Mouse (Mus musculus): ENCODE data around the gene Nufip2. TPM values are rescaled to one million over a fixed set of nuclear protein-coding genes. Genes with fewer than 3 reads are reported as not detected.

Nufip2 gene
- total RNA-seq, 2 experiments from 2014 or later, result 68.5 to 73.5 TPM

DNA sequence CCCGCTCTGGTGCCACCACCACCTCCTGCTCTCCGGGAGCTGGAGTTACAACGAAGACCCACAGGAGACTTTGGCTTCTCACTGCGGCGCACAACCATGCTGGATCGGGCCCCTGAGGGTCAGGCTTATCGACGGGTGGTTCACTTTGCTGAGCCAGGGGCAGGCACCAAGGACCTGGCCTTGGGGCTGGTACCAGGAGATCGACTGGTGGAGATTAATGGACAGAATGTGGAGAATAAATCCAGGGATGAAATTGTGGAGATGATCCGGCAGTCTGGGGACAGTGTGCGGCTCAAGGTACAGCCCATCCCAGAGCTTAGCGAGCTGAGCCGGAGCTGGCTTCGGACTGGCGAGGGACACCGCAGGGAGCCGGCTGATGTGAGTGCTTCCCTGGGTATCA, 92.0 kb downstream of the Nufip2 start:
- no peak for TF ChIP-seq CTCF (IDR thresholded peaks at IDR 0.05)
- no peak overlapping the region for H3K27ac ChIP-seq
- intact Hi-C loops (cut with DNase I), result no loop called here
- H3K4me3 ChIP-seq, result no peak overlapping the region
- no peak for DNase-seq (ENCODE audit: extremely low spot score in 1 of 2, low spot score in 2 of 2)

DNA sequence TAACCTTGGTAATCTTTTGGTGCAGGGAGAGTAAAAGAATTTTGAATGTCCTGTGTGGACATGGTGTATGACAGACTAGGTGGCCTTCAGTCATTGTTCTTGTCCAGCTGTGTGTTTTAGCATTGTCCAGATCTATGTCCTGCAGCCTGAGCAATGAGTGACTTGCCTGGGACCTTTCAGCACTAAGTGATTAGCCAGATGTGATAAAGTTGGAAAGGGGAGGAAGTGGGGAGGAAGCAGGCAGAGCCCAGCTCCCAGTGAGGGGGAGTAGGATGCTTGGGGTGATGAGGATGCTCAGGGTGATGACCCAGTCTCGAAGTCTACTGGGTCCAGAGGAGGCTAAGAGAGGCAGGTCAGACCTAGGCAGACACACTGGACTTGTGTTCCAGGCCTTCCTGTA, 93.3 kb downstream of the Nufip2 start:
- Histone ChIP-seq H3K4me3 (no peak overlapping the region), H3K27ac (no peak overlapping the region)
- no peak for DNase-seq (ENCODE audit: extremely low spot score in 1 of 2, low spot score in 2 of 2)
- no peak for TF ChIP-seq CTCF (IDR thresholded peaks at IDR 0.05)
- intact Hi-C loops (cut with DNase I), result no loop called here

- Histone ChIP-seq H3K27ac (no peak overlapping the region), H3K4me3 (no peak overlapping the region)
- intact Hi-C loops (cut with DNase I), result no loop called here
- no peak for TF ChIP-seq CTCF (IDR thresholded peaks at IDR 0.05)
- no peak for DNase-seq (ENCODE audit: extremely low spot score in 1 of 2, low spot score in 2 of 2)
These were observed 95.1 kb downstream of the Nufip2 start for GRCm38 (mm10) chr11:77781088-77781487.

GRCm38 (mm10) chr11:77782104-77782815, 96.3 kb downstream of the Nufip2 start:
- TF ChIP-seq CTCF (IDR thresholded peaks at IDR 0.05), result no peak
- intact Hi-C loops (cut with DNase I), result no loop called here
- Histone ChIP-seq H3K27ac (no peak overlapping the region), H3K4me3 (no peak overlapping the region)
- DNase-seq (ENCODE audit: extremely low spot score in 1 of 2, low spot score in 2 of 2), result no peak

GRCm38 (mm10) chr11:77783211-77783746, 97.3 kb downstream of the Nufip2 start:
- TF ChIP-seq CTCF (IDR thresholded peaks at IDR 0.05), result no peak
- Histone ChIP-seq H3K4me3 (no peak overlapping the region), H3K27ac (peak overlapping the region; percentile 86)
- intact Hi-C loops (cut with DNase I), result no loop called here
- DNase-seq (ENCODE audit: extremely low spot score in 1 of 2, low spot score in 2 of 2), result no peak

DNA sequence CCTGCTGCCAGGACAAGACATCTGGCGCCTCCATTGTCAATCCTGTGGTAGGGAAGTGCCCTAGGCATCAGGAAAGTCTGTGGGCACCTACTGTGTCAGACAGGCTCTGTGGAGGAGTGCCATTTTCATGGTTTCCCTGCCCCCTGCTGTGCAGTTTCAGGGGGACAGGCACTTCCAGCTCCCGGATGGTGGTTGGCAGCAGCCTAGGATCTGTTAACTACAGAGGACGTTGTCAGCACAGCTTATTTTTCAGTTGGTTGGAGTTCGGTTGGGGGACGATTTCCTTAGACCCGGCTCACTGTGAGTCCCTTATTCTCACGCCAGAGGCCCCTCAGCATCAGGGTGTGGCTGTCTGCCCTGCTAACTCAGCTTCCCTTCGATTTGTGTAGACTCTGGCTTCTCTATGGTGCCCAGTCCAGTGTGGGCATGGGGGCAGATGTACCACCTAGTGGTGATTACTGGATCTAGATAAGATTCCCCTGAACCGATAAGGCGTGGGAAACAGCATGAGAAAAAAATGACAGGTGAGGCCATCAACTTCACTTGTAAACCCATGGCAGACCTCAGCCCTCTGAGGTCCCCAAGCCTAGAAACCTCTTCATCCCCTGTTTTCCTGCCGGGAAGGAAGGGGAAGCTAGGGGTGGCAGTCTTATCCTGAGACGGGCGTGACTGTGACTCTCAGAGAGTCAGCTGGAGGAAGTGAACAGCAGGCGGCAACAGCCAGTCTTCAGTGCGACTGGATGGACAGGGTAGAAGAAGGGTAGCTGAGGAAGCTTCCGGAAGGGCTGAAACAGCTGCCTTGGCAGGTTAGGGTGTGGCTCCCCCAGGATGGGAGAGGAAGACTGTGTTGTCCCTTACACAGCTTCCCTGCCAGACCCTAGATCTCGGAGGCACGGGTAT, 98.0 kb downstream of the Nufip2 start:
- intact Hi-C loops (cut with DNase I), result no loop called here
- Histone ChIP-seq H3K4me3 (no peak overlapping the region), H3K27ac (peak overlapping the region; percentile 86)
- peak; percentile 40 for TF ChIP-seq CTCF (IDR thresholded peaks at IDR 0.05)
- DNase-seq (ENCODE audit: extremely low spot score in 1 of 2, low spot score in 2 of 2), result peak in 1 of 2 experiments; percentile 25

DNA sequence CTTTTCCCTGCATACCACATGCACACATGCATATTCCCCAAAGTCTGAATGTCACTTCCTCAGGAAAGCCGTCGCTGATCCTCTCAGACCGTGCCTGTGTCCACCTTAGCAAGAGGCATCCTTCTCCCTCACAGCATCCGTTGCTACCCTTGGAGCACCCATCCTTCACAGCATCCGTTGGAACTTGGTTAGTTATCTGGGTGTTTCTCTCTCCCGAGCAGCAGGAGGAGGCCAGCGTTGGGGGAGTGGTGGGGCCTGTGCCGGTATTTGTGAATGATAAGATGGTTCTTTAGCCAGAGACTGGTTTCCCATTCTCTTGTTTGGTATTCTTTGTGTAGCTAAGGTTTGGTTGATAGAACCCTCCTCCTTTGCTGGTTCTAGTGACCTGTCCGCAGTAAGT, 98.9 kb downstream of the Nufip2 start:
- Histone ChIP-seq H3K27ac (peak overlapping the region; percentile 86), H3K4me3 (no peak overlapping the region)
- TF ChIP-seq CTCF (IDR thresholded peaks at IDR 0.05), result no peak
- intact Hi-C loops (cut with DNase I), result no loop called here
- no peak for DNase-seq (ENCODE audit: extremely low spot score in 1 of 2, low spot score in 2 of 2)

DNA sequence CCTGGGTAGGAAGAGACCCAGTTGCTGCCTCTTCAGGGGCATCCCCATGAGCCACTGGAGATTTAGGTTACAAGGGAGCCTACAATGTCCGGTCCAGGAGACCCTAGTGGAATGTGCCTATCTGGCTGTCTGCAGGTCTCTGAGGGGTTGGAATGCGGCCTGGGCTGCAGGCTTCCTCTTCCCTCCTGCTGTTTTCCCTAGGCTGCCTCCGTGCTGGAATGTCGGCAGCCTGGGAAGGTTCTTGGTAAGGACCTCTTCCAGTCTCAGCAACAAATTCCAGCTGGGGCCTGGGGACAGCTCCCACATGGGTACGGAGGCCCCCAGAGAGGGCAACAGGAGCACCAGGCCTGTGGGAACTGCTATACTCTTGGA, 99.4 kb downstream of the Nufip2 start:
- peak overlapping the region; percentile 86 for H3K27ac ChIP-seq
- no peak overlapping the region for H3K4me3 ChIP-seq
- no peak for TF ChIP-seq CTCF (IDR thresholded peaks at IDR 0.05)
- intact Hi-C loops (cut with DNase I), result no loop called here
- DNase-seq (ENCODE audit: extremely low spot score in 1 of 2, low spot score in 2 of 2), result no peak

GRCm38 (mm10) chr11:77785768-77786561, 100.0 kb downstream of the Nufip2 start:
- DNase-seq (ENCODE audit: extremely low spot score in 1 of 2, low spot score in 2 of 2), result peak in 1 of 2 experiments; percentile 19
- Histone ChIP-seq H3K27ac (peak overlapping the region; percentile 86), H3K4me3 (no peak overlapping the region)
- no peak for TF ChIP-seq CTCF (IDR thresholded peaks at IDR 0.05)
- intact Hi-C loops (cut with DNase I), result no loop called here

GRCm38 (mm10) chr11:77787707-77788106, 101.8 kb downstream of the Nufip2 start, which contains the start of gene Gm10277:
TSS of gene Gm10277 (minus strand) at chr11:77787747.
- peak within 1 kb of the TSS; percentile 86; the same call in 1 of the 2 replicates for H3K27ac ChIP-seq
- TF ChIP-seq CTCF (IDR thresholded peaks at IDR 0.05), result no peak
- DNase-seq (ENCODE audit: extremely low spot score in 1 of 2, low spot score in 2 of 2), result no peak

GRCm38 (mm10) chr11:77789512-77789911, 103.6 kb downstream of the Nufip2 start:
- no peak for TF ChIP-seq CTCF (IDR thresholded peaks at IDR 0.05)
- H3K4me3 ChIP-seq, result no peak overlapping the region
- no peak for DNase-seq (ENCODE audit: extremely low spot score in 1 of 2, low spot score in 2 of 2)
- no peak overlapping the region; the same call in 1 of the 2 replicates for H3K27ac ChIP-seq
- intact Hi-C loops (cut with DNase I), result no loop called here

More at GRCm38 (mm10) chr11:77787707-77788106, 101.8 kb downstream of the Nufip2 start, which contains the start of gene Gm10277:
- intact Hi-C loops (cut with DNase I), result no loop called here
- H3K4me3 ChIP-seq, result no peak within 1 kb of the TSS

All from left cerebral cortex, adult 2 months (tissue).